Mouse (Mus musculus) Patski (cell line): ENCODE data around the gene Nebl. TPM values are rescaled to one million over a fixed set of nuclear protein-coding genes. Genes with fewer than 3 reads are reported as not detected.

Source experiments
- ATAC-seq: fragments of 100-300 bp; one replicate; pipeline ENCODE4 v1.8.0; 2021
- CTCF ChIA-PET: fragments of 350-600 bp; sonication (Branson Sonifier 250); formaldehyde crosslinking; loops from one replicate; lab custom pipeline; 2022; ENCODE audit warnings: inconsistent platforms; lab: Charles Lee
- POLR2A ChIA-PET: fragments of 350-600 bp; sonication (Branson Sonifier 250); formaldehyde crosslinking; loops from one replicate; lab custom pipeline; 2022; ENCODE audit warnings: antibody characterized with exemption, inconsistent platforms; lab: Charles Lee
- DNase-seq: peaks from one replicate; pipeline ENCODE4 v3.0.0-alpha.2; 2011; ENCODE audit warnings: low read depth, low spot score
- H3K27me3 ChIP-seq: fragments of 371-371 bp; one replicate; pipeline ENCODE4 v1.5.1; 2021
- CTCF ChIP-seq: fragments of 100-300 bp; IDR thresholded peaks from one replicate; pipeline ENCODE4 v1.5.1; 2021
- in situ Hi-C: fragments of 300-500 bp; cut with MboI; formaldehyde crosslinking; loops from 3 replicates; pipeline ENCODE4 v1.11.1; 2018; ENCODE audit warnings: low pct_unique_long_range_greater_than_20kb, mixed read lengths
- polyA plus RNA-seq: library from polyadenylated mRNA; unstranded; gene quantifications from one replicate; pipeline ENCODE4 v1.2.3, GENCODE M21; 2021

Nebl gene
- polyA plus RNA-seq, 1 experiment from 2014 or later: 0.33 TPM

DNA sequence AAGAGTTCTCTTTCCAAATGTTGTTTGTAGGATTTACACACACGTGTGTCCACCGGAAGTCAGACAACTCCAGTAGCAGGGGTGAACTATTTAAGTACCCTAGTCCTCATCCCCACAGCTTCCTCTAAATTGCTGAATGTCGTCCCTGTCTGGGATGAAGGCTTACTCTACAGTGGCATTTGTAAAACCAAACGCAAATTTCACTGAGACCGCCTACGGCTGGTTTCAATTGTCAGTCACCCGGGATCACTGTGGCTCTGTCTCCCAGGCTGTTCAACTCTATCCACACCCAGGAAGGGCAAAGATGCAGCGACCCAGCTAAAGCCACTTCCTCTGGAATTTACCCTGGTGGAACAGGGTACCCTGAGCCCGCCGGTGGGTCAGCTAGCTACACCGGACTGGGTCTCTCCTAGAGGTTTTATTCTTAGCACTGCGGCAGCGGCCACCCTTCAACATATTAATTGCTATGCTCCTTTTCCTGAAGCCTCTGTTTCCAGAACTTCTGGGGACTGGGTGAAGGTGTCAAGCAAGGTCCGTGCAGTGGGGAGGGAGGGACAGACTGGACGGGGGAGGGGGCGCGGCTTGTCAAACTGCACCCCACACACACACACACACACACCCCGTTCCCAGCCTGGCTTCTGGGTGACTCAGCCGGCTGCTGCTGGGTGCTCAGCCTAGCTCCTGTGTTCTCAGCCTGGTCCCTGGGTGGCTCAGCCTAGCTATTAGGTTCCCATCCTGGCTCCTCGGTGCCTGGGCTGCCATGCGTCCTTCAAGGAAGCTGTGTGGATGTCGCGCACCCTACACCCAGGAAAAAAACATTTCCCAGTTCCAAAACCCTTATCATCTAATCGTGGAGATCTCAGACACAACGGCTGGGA, 1.3 kb downstream of the Nebl start:
- in situ Hi-C loops: no loop called here
- TF ChIP-seq CTCF: no peak
- DNase-seq (no peak), ATAC-seq (peak; percentile 79)
- ChIA-PET POLR2A (no interaction called here), CTCF (interaction anchor here (1.2 to 1.3 kb wide), 2 partner anchors 9 to 10 kb away, joined by 3 read pairs; no protein-coding TSS in a partner anchor)
- H3K27me3 ChIP-seq: peaks cover 11% of the 10 kb centered on the region

- no peak for ATAC-seq
- no peak for TF ChIP-seq CTCF
- POLR2A ChIA-PET: no interaction called here
- H3K27me3 ChIP-seq: no peaks in the 10 kb centered on the region
- no peak for DNase-seq
- in situ Hi-C loops: no loop called here
- CTCF ChIA-PET: no interaction called here
Measured at GRCm38 (mm10) chr2:17724405-17724804, 6.9 kb downstream of the Nebl start.

DNA sequence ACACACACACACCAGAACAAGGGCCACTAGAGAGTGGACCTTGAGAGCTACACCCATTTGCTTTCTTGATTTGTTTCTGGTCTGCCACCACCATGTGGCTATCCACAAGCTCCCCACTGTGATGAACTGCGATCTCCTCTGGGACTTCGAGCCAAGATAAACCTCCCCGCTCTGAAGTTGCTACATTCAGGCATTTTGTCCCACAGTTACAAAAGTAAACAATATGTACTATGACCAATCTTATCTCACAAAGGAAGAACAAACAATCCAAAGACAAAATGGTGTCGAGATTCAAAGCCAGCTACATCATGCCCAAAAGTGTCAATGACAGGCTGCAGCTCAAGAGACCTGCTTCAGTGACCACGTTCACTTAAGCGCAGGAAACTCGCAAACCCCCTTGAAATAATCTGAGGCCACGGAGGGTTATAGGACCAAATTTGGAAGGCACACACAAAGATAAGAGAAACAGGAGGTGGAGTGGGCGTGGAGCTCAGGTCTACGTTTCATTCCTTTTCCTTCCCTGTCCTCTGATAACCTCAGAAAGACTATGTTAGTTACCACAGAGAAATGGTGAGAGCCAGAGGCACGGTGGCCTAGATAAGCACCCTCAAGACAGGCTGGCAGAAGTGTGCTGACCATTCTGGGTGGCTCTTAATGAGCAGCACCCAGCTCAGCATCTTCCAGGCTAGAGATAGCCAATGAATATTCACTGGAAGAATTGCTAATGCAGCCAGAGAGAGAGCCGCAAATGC, 7.8 kb downstream of the Nebl start:
- ChIA-PET CTCF (no interaction called here), POLR2A (no interaction called here)
- H3K27me3 ChIP-seq: no peaks in the 10 kb centered on the region
- in situ Hi-C loops: no loop called here
- ATAC-seq (no peak), DNase-seq (no peak)
- no peak for TF ChIP-seq CTCF

- POLR2A ChIA-PET: no interaction called here
- in situ Hi-C loops: no loop called here
- no peaks in the 10 kb centered on the region for H3K27me3 ChIP-seq
- no peak for TF ChIP-seq CTCF
- DNase-seq (no peak), ATAC-seq (no peak)
- CTCF ChIA-PET: interaction anchor here (0.8 kb wide), 1 partner anchor 9 kb away, joined by 3 read pairs; no protein-coding TSS in a partner anchor
Measured at GRCm38 (mm10) chr2:17721177-17721715, 10.0 kb downstream of the Nebl start.

DNA sequence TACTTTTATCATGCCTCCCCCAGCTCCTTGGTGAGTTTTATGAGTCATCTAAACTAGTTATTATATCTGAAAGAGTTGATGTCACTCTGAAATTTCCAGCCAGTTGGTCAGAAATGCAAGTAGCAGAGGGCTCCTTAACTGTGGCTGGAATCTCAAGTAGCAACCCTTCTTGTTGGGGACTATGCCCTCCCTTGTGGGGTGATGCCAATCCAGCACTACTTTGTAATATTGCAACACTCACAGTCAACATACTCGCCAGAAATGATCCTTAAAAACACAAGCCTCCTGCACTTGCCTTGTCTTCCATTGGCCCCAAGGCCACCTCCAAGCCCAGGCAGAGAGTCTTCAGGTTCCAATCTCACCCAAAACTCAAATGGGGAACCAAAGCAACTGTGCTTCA, 13.0 kb downstream of the Nebl start:
- ChIA-PET CTCF (no interaction called here), POLR2A (no interaction called here)
- TF ChIP-seq CTCF: no peak
- in situ Hi-C loops: no loop called here
- no peaks in the 10 kb centered on the region for H3K27me3 ChIP-seq
- ATAC-seq: no peak
- no peak for DNase-seq

DNA sequence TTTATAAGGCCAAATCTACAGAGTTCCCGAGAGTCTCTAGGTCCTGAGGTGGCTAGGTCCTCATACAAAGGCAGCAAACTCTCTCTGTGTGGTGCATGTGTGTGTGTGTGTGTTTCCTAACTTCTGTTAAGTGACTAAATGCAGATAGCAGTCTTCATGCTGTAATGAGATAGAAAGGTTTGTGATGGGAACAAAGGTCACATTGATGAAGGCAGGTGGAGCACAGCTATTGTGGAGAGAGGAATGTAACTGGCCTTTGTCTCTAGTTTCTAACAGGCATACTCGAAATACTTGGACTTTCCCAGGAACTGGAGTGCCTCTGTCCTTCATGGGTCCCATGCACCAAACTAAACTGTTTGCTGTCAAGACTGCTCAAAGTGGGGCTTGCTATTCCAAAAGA, 14.1 kb downstream of the Nebl start:
- H3K27me3 ChIP-seq: no peaks in the 10 kb centered on the region
- no peak for ATAC-seq
- in situ Hi-C loops: no loop called here
- no peak for DNase-seq
- TF ChIP-seq CTCF: no peak
- ChIA-PET CTCF (no interaction called here), POLR2A (no interaction called here)

DNA sequence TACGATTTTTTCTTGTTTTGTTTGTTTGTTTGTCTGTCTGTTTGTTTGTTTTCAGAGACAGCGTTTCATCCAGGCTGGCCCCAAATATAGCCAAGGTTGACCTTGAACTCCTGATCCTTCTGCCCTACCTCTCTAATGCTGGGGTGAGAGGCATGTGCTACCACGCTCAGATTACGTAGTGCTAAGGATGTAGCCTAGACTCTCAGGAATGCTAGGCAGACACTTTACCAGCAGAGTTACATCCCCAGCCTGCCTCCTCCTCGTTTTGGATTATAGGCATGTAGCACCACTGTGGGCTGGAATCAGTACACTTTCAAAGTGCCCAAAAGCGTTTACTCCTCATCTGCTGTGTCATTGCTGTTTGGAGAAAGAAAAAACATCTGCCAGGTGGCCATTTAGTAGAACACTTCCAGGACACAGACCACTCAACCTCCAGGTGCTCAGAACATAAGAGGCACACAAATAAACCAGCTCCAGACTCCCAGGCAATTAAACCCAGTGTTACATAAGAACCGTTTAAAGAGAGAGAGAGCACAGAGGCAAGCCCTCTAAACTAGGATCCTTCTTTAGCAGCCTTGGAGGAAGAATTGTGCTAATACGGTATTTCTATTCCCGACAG, 16.0 kb downstream of the Nebl start:
- H3K27me3 ChIP-seq: no peaks in the 10 kb centered on the region
- ATAC-seq (no peak), DNase-seq (no peak)
- no peak for TF ChIP-seq CTCF
- in situ Hi-C loops: no loop called here
- CTCF ChIA-PET: no interaction called here
- POLR2A ChIA-PET: no interaction called here

DNA sequence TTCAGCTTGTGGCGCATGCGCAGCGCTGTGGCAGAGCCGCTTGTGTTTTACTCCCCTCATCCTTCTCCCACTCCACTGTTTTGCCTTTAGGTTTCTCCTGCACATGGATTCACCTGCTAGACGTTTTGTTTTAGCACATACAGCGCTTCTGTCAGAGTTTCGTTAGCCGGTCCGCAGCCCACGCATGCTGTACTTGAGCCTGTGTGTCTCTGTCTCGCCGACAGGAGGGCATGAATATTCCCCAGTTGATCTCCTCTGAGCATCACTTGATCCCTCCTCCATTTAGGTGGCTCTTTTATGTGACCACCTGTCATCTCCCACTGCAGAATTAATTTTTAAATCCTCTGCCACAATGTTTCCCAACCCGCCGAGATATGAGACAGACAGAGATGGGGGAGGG, 16.6 kb downstream of the Nebl start:
- POLR2A ChIA-PET: no interaction called here
- CTCF ChIA-PET: no interaction called here
- DNase-seq (no peak), ATAC-seq (no peak)
- in situ Hi-C loops: no loop called here
- no peak for TF ChIP-seq CTCF
- no peaks in the 10 kb centered on the region for H3K27me3 ChIP-seq

GRCm38 (mm10) chr2:17714124-17714523, 17.1 kb downstream of the Nebl start:
- in situ Hi-C loops: no loop called here
- no peak for TF ChIP-seq CTCF
- ATAC-seq (no peak), DNase-seq (no peak)
- CTCF ChIA-PET: no interaction called here
- no peaks in the 10 kb centered on the region for H3K27me3 ChIP-seq
- POLR2A ChIA-PET: no interaction called here

DNA sequence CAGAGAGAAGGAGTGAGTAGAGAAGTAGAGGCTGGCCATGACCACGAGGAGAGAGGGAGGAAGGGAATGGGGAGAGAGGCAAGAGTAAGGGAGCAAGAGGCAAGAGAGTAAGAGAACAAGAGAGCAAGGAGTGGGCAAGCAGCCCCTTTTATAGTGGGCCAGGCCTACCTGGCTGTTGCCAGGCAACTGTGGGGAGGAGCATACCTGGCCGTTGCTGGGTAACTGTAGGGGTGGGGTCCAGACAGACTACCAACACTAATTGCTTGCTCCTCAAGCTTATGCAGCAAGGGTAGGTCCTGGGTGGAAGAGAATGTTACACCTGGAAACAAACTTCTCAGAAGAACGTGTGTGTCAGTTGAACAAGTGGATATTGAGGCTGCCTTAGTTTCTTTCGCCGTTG, 20.0 kb downstream of the Nebl start:
- POLR2A ChIA-PET: no interaction called here
- in situ Hi-C loops: no loop called here
- DNase-seq: no peak
- no peak for TF ChIP-seq CTCF
- no peak for ATAC-seq
- H3K27me3 ChIP-seq: no peaks in the 10 kb centered on the region
- CTCF ChIA-PET: no interaction called here
